Mouse (Mus musculus): ENCODE results near the gene Fam83g. TPM values are rescaled to one million over a fixed set of nuclear protein-coding genes. Genes with fewer than 3 reads are reported as not detected.

Fam83g gene
- polyA plus RNA-seq, 1 experiment from 2014 or later = 0.93 TPM

DNA sequence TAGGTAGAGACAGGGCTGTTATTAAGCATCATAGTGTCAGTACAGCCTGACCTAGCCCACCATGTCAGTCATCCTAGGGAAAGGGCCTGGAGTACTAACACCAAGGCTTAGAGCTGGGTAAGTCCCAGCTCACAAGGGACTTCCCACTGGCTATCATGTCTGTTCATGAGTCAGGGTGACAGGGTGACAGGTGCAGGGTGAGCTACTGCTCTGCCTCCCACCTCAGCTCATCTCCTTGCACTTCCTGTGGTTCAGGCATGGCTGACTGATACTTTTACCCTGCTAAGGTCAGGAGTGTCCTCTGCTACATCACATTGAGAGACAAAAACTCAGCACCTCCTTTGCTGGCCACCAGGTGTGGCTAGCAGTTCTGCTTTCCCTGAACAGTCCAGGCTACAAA is 15.0 kb downstream of the Fam83g start:
- Histone ChIP-seq H3K4me1 (ENCODE audit: control insufficient read depth in 2 of 2, insufficient read depth in 2 of 2, low read length in 2 of 2) (no peaks in the 10 kb centered on the region), H3K36me3 (ENCODE audit: control insufficient read depth, insufficient read depth, low read length) (no peaks in the 10 kb centered on the region), H3K4me2 (ENCODE audit: low read length) (no peak overlapping the region), H3K4me3 (ENCODE audit: control insufficient read depth in 1 of 2, insufficient read depth in 1 of 2, low read depth in 1 of 2, low read length in 2 of 2) (no peak overlapping the region), H3K27ac (replicated peaks in 1 of 2; ENCODE audit: control insufficient read depth in 1 of 2, insufficient read depth in 1 of 2, low read depth in 2 of 2, low read length in 2 of 2) (no peak overlapping the region), H3K9ac (ENCODE audit: low read length) (no peak overlapping the region), H3K9me3 (ENCODE audit: control insufficient read depth, low read length) (no peaks in the 10 kb centered on the region), H3K27me3 (ENCODE audit: control insufficient read depth, insufficient read depth, low read length) (no peaks in the 10 kb centered on the region)
- no peak for ATAC-seq (ENCODE audit: insufficient number of reproducible peaks, insufficient read depth, low FRiP score, low read depth)

DNA sequence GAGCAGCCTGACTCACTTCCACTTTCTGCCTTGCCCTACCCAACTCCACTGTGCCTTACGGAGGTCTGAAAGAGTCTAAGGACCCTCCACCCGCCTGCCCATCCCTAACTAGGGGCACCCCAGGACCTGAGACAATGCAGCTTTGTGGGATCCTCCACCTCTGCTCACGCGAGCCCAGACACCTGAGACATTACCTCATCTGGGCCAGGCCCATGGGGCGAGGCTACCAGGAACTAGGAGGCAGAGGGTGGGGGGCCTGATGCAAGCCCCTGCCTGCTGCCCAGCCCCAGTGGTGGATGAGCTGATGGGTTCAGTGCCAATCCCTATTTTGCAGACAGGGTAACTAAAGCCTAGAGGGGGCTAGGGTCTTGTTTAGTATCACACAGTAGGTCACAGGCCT is 15.6 kb downstream of the Fam83g start:
- no peaks in the 10 kb centered on the region for H3K27me3 ChIP-seq (ENCODE audit: control insufficient read depth, insufficient read depth, low read length)
- no peaks in the 10 kb centered on the region for H3K9me3 ChIP-seq (ENCODE audit: control insufficient read depth, low read length)
- 89% methylated on average over 5 of the region's 5 CpGs for WGBS
- no peak overlapping the region for H3K4me2 ChIP-seq (ENCODE audit: low read length)
- ATAC-seq (ENCODE audit: insufficient number of reproducible peaks, insufficient read depth, low FRiP score, low read depth) = no peak
- no peak overlapping the region for H3K4me3 ChIP-seq (ENCODE audit: control insufficient read depth in 1 of 2, insufficient read depth in 1 of 2, low read depth in 1 of 2, low read length in 2 of 2)
- H3K27ac ChIP-seq (replicated peaks in 1 of 2; ENCODE audit: control insufficient read depth in 1 of 2, insufficient read depth in 1 of 2, low read depth in 2 of 2, low read length in 2 of 2) = no peak overlapping the region
- no peak overlapping the region for H3K9ac ChIP-seq (ENCODE audit: low read length)
- H3K36me3 ChIP-seq (ENCODE audit: control insufficient read depth, insufficient read depth, low read length) = no peaks in the 10 kb centered on the region
- H3K4me1 ChIP-seq (ENCODE audit: control insufficient read depth in 2 of 2, insufficient read depth in 2 of 2, low read length in 2 of 2) = no peaks in the 10 kb centered on the region

DNA sequence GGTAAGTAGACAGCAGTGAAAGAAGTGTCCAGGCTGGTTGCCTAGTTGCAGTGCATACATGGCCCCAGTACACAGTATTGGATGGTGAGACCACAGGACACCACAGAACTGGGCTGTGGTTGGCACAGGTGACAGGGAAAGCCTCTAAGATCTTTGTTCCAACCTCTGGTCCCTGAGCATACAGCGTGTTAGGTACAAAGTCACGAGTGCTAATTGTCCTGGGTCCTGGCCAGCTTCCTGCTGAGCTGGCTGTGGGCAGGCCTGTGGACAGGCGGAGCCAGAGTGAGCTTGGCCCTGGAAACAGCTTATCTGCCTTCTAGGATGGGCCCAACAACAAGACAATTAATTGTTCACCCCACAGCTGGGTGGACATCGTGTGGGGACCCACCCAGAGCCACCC is 16.0 kb downstream of the Fam83g start:
- no peaks in the 10 kb centered on the region for H3K9me3 ChIP-seq (ENCODE audit: control insufficient read depth, low read length)
- ATAC-seq (ENCODE audit: insufficient number of reproducible peaks, insufficient read depth, low FRiP score, low read depth) = peak; percentile 26; the same call in 1 of the 2 replicates
- no peaks in the 10 kb centered on the region for H3K4me1 ChIP-seq (ENCODE audit: control insufficient read depth in 2 of 2, insufficient read depth in 2 of 2, low read length in 2 of 2)
- no peaks in the 10 kb centered on the region for H3K36me3 ChIP-seq (ENCODE audit: control insufficient read depth, insufficient read depth, low read length)
- no peak overlapping the region for H3K4me2 ChIP-seq (ENCODE audit: low read length)
- WGBS = 63% methylated on average over 4 of the region's 4 CpGs
- H3K27ac ChIP-seq (replicated peaks in 1 of 2; ENCODE audit: control insufficient read depth in 1 of 2, insufficient read depth in 1 of 2, low read depth in 2 of 2, low read length in 2 of 2) = no peak overlapping the region
- no peaks in the 10 kb centered on the region for H3K27me3 ChIP-seq (ENCODE audit: control insufficient read depth, insufficient read depth, low read length)
- no peak overlapping the region for H3K9ac ChIP-seq (ENCODE audit: low read length)
- no peak overlapping the region for H3K4me3 ChIP-seq (ENCODE audit: control insufficient read depth in 1 of 2, insufficient read depth in 1 of 2, low read depth in 1 of 2, low read length in 2 of 2)

DNA sequence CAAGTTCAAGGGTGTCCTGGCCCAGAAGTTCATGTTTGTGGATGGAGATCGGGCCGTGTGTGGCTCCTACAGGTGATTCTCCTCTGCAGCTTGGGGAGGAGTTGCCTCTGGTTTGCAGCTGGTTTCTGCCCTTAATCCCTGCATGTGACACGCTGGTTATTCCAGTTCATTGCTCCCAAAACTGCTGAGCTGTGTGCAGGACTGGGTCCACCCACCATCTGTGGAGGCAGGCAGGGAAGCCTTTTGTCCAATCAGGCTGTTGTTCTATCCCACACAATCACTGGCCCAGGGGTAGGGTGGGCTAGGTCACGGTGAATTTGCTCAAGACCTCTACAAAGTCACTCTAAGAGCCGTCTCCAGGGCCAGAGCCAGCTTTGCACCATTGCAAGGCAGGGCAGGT is 17.8 kb downstream of the Fam83g start:
- Histone ChIP-seq H3K9me3 (ENCODE audit: control insufficient read depth, low read length) (no peaks in the 10 kb centered on the region), H3K4me2 (ENCODE audit: low read length) (no peak overlapping the region), H3K4me1 (ENCODE audit: control insufficient read depth in 2 of 2, insufficient read depth in 2 of 2, low read length in 2 of 2) (no peaks in the 10 kb centered on the region), H3K27ac (replicated peaks in 1 of 2; ENCODE audit: control insufficient read depth in 1 of 2, insufficient read depth in 1 of 2, low read depth in 2 of 2, low read length in 2 of 2) (no peak overlapping the region), H3K36me3 (ENCODE audit: control insufficient read depth, insufficient read depth, low read length) (no peaks in the 10 kb centered on the region), H3K9ac (ENCODE audit: low read length) (no peak overlapping the region), H3K4me3 (ENCODE audit: control insufficient read depth in 1 of 2, insufficient read depth in 1 of 2, low read depth in 1 of 2, low read length in 2 of 2) (no peak overlapping the region), H3K27me3 (ENCODE audit: control insufficient read depth, insufficient read depth, low read length) (no peaks in the 10 kb centered on the region)
- no peak for ATAC-seq (ENCODE audit: insufficient number of reproducible peaks, insufficient read depth, low FRiP score, low read depth)
- 82% methylated on average over 5 of the region's 5 CpGs for WGBS

DNA sequence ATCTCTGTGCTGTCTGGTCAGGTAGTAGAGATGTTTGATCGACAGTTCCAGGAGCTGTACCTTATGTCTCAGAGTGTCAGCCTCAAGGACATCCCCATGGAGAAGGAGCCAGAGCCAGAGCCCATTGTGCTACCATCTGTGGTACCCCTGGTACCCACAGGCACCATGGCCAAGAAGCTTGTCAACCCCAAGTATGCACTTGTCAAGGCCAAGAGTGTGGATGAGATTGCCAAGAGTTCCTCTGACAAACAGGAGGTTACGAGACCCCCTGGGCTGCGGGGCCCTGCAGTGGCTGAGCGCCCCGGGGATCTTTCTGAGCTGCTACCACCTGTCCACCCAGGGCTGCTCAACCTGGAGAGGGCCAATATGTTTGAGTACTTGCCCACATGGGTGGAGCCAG is 18.6 kb downstream of the Fam83g start:
- Histone ChIP-seq H3K4me2 (ENCODE audit: low read length) (no peak overlapping the region), H3K27ac (replicated peaks in 1 of 2; ENCODE audit: control insufficient read depth in 1 of 2, insufficient read depth in 1 of 2, low read depth in 2 of 2, low read length in 2 of 2) (no peak overlapping the region)

DNA sequence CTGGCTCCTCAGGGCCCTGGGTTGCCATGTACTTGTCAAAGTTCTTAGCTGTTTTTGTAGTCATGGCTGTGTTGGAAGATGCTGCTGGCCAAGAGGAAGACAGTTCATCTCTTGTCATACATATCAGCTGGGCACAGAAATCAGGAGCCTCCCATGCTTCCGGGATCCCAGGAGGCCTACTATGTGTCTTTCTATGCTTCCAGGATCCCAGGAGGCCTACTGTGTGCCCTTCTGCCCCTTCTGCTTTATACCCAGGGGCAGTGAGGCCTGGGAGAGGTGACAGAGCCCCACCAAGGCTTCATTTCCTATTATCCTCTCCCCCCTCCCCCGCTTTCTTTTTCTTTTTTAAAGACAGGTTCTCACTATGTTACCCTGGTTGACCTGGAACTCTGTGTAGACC is 21.7 kb downstream of the Fam83g start:
- Histone ChIP-seq H3K27me3 (ENCODE audit: control insufficient read depth, insufficient read depth, low read length) (no peaks in the 10 kb centered on the region), H3K27ac (replicated peaks in 1 of 2; ENCODE audit: control insufficient read depth in 1 of 2, insufficient read depth in 1 of 2, low read depth in 2 of 2, low read length in 2 of 2) (no peak overlapping the region), H3K4me1 (ENCODE audit: control insufficient read depth in 2 of 2, insufficient read depth in 2 of 2, low read length in 2 of 2) (no peaks in the 10 kb centered on the region), H3K9ac (ENCODE audit: low read length) (no peak overlapping the region), H3K4me3 (ENCODE audit: control insufficient read depth in 1 of 2, insufficient read depth in 1 of 2, low read depth in 1 of 2, low read length in 2 of 2) (no peak overlapping the region), H3K9me3 (ENCODE audit: control insufficient read depth, low read length) (no peaks in the 10 kb centered on the region), H3K36me3 (ENCODE audit: control insufficient read depth, insufficient read depth, low read length) (no peaks in the 10 kb centered on the region), H3K4me2 (ENCODE audit: low read length) (no peak overlapping the region)
- 92% methylated on average over 2 of the region's 2 CpGs for WGBS
- ATAC-seq (ENCODE audit: insufficient number of reproducible peaks, insufficient read depth, low FRiP score, low read depth) = no peak

More for the DNA sequence above, 18.6 kb downstream of the Fam83g start:
- 86% methylated on average over 5 of the region's 5 CpGs for WGBS
- H3K36me3 ChIP-seq (ENCODE audit: control insufficient read depth, insufficient read depth, low read length) = no peaks in the 10 kb centered on the region
- H3K9me3 ChIP-seq (ENCODE audit: control insufficient read depth, low read length) = no peaks in the 10 kb centered on the region
- H3K9ac ChIP-seq (ENCODE audit: low read length) = no peak overlapping the region
- no peak for ATAC-seq (ENCODE audit: insufficient number of reproducible peaks, insufficient read depth, low FRiP score, low read depth)
- no peaks in the 10 kb centered on the region for H3K27me3 ChIP-seq (ENCODE audit: control insufficient read depth, insufficient read depth, low read length)
- H3K4me1 ChIP-seq (ENCODE audit: control insufficient read depth in 2 of 2, insufficient read depth in 2 of 2, low read length in 2 of 2) = no peaks in the 10 kb centered on the region
- H3K4me3 ChIP-seq (ENCODE audit: control insufficient read depth in 1 of 2, insufficient read depth in 1 of 2, low read depth in 1 of 2, low read length in 2 of 2) = no peak overlapping the region

DNA sequence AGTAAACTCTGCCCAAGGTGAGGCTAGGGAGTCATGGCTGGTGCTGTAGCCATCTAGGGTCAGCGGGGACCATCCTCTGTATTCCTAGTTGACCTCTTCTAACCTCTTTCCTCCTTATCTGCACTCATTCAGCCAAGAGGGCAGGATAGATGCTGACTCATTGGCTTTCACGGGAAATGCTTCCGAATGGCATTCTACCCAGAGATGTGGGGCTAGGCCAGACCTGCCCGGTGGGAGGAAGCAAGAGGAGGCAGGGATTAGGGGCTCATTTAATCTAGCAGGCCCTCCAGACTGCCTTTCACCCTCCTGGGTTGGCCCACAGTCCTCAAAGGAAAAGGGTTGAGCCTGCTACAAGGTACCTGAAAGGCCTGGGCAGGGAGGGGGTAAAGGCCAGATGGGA is 22.3 kb downstream of the Fam83g start:
- Histone ChIP-seq H3K9ac (ENCODE audit: low read length) (no peak overlapping the region), H3K4me3 (ENCODE audit: control insufficient read depth in 1 of 2, insufficient read depth in 1 of 2, low read depth in 1 of 2, low read length in 2 of 2) (no peak overlapping the region), H3K9me3 (ENCODE audit: control insufficient read depth, low read length) (no peaks in the 10 kb centered on the region), H3K36me3 (ENCODE audit: control insufficient read depth, insufficient read depth, low read length) (no peaks in the 10 kb centered on the region), H3K4me1 (ENCODE audit: control insufficient read depth in 2 of 2, insufficient read depth in 2 of 2, low read length in 2 of 2) (no peaks in the 10 kb centered on the region), H3K4me2 (ENCODE audit: low read length) (no peak overlapping the region), H3K27ac (replicated peaks in 1 of 2; ENCODE audit: control insufficient read depth in 1 of 2, insufficient read depth in 1 of 2, low read depth in 2 of 2, low read length in 2 of 2) (no peak overlapping the region), H3K27me3 (ENCODE audit: control insufficient read depth, insufficient read depth, low read length) (no peaks in the 10 kb centered on the region)
- ATAC-seq (ENCODE audit: insufficient number of reproducible peaks, insufficient read depth, low FRiP score, low read depth) = no peak
- 32% methylated on average over 4 of the region's 4 CpGs for WGBS

DNA sequence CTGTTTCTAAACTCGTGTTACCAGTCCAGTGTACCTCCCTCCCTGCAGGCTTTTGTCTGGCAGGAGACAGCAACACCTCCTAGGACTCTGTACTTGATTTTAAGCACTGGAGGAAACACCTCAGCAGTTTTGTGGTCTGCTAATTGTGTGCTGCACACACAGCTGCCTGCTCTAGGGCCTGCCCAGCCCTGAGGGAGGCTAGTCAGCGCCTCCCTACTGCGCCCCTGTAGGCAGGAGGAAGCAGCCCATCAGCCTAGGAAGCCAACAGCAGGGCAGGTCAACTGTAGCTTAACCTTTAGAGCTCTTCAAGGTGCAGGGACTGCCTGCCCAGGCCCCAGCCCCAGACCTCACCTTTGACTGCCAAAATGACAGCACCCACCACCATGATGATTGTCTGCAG is 25.0 kb downstream of the Fam83g start:
- H3K27me3 ChIP-seq (ENCODE audit: control insufficient read depth, insufficient read depth, low read length) = no peaks in the 10 kb centered on the region
- H3K4me2 ChIP-seq (ENCODE audit: low read length) = no peak overlapping the region
- WGBS = 79% methylated on average over 3 of the region's 3 CpGs
- H3K27ac ChIP-seq (replicated peaks in 1 of 2; ENCODE audit: control insufficient read depth in 1 of 2, insufficient read depth in 1 of 2, low read depth in 2 of 2, low read length in 2 of 2) = no peak overlapping the region
- H3K9ac ChIP-seq (ENCODE audit: low read length) = no peak overlapping the region
- H3K4me3 ChIP-seq (ENCODE audit: control insufficient read depth in 1 of 2, insufficient read depth in 1 of 2, low read depth in 1 of 2, low read length in 2 of 2) = no peak overlapping the region
- H3K4me1 ChIP-seq (ENCODE audit: control insufficient read depth in 2 of 2, insufficient read depth in 2 of 2, low read length in 2 of 2) = no peaks in the 10 kb centered on the region
- no peak for ATAC-seq (ENCODE audit: insufficient number of reproducible peaks, insufficient read depth, low FRiP score, low read depth)
- H3K9me3 ChIP-seq (ENCODE audit: control insufficient read depth, low read length) = no peaks in the 10 kb centered on the region
- H3K36me3 ChIP-seq (ENCODE audit: control insufficient read depth, insufficient read depth, low read length) = no peaks in the 10 kb centered on the region
